Mouse (Mus musculus) adrenal gland, postnatal 4 days (tissue): Measurements from ENCODE around the gene Gm13889. TPM values are rescaled to one million over a fixed set of nuclear protein-coding genes. Genes with fewer than 3 reads are reported as not detected.

Experiments used
- DNase-seq, 2 experiments: peaks; one replicate each; pipeline ENCODE4 v3.0.0; 2021 to 2022; ENCODE audit warnings: low spot score in 2 of 2, mixed read lengths in 2 of 2
- long read RNA-seq, 2 experiments: library from polyadenylated mRNA; stranded (forward); transcript quantifications; one replicate each; pipeline ENCODE4 v2.0.0; 2021
- total RNA-seq, 2 experiments: library from RNA; stranded (reverse); gene quantifications; 2 replicates each; pipeline ENCODE4 v1.2.3; 2021

Gene Gm13889
- 10 to 100 TPM; 26.7 to 28.4 TPM for total RNA-seq
- long read RNA-seq, experiment 1, transcript Gm13889-201 (1 exons, 1,386 nt), result major isoform, 25 of 25 reads
- long read RNA-seq, experiment 1, partial matches to known transcripts, result 0 of 25 reads
- long read RNA-seq, experiment 1, other reads (novel, unspliced or antisense), result 0 of 25 reads
- long read RNA-seq, experiment 2, transcript Gm13889-201 (1 exons, 1,386 nt), result major isoform, 35 of 35 reads
- long read RNA-seq, experiment 2, partial matches to known transcripts, result 0 of 35 reads
- long read RNA-seq, experiment 2, other reads (novel, unspliced or antisense), result 0 of 35 reads

GRCm38 (mm10) chr2:93956908-93957784, at the start of gene Gm13889:
Gene Gm13889 (minus strand): TSS chr2:93957201.
- peak; percentile 52 to 56 for DNase-seq

GRCm38 (mm10) chr2:94002331-94002730, 45.3 kb upstream of the Gm13889 start:
- DNase-seq, result peak; percentile 67 to 78

DNA sequence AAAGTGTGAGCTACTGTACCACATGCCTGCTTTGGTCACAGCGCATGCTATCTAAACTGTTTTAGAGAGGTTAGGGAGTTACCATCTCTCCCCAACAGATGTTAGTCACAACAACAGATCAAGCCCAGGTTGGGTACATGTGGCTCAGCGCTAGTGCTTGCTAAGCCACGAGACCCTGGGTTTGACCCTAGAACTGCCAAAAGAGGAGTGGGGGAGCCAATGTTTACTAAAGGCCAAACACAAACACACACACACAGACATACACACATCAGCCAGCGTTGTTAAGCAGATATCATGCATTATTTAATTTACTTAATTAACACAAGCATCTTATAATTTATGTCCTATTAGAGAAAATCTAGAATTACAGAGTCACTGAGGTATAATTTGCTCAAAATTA, 44.9 kb upstream of the Gm13889 start:
- no peak for DNase-seq

GRCm38 (mm10) chr2:94001411-94001810, 44.4 kb upstream of the Gm13889 start:
- DNase-seq, result no peak

DNA sequence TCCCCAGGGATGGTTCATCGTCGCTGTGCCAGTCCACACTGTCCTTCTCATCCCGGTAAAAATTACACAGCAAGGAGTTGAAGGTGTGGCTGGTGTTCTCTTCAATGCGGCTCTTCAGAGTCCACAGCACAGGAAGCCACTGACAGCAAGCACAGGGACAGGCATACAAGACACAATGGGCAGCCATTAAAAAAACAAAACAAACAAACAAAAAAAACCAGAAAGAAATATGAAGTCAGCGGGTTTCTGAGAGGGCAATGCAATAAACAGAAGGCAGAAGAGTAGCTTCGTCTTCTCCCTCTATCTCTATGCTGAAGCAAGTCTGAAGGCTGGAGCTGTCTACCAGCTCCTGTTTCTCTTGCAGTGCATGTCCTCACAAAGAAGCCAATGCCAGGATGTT, 39.3 kb upstream of the Gm13889 start, which contains the start of gene Gm27027:
Gm27027 (minus strand) TSS at position 101 of the 400 bp plus-strand sequence.
- no peak for DNase-seq

DNA sequence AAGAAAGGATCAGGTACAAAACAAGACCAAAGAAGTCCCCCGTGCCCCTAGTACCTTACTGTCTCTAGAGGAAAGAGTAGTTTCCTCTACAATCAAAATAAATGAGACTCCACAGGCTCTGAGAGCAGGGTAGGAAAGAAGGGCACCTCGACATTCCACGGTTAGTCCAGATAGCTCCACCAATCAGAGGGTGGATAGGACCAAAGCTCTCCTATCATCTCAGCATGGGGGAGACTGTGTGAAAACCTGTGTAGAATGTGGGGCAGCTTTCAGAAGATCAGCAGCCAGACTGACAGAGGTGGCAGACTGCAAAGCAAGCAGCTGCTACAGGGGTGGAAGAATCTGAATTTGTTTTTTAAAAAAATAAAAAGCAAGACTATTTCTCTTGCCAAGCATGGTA, 35.8 kb upstream of the Gm13889 start:
- DNase-seq, result no peak

GRCm38 (mm10) chr2:93992259-93992658, 35.3 kb upstream of the Gm13889 start:
- no peak for DNase-seq

GRCm38 (mm10) chr2:93991336-93991735, 34.3 kb upstream of the Gm13889 start:
- DNase-seq, result no peak

- no peak for DNase-seq
Measured at GRCm38 (mm10) chr2:93988440-93988839, 31.4 kb upstream of the Gm13889 start.

- no peak for DNase-seq
Measured at GRCm38 (mm10) chr2:93982457-93983235, 25.6 kb upstream of the Gm13889 start.

DNA sequence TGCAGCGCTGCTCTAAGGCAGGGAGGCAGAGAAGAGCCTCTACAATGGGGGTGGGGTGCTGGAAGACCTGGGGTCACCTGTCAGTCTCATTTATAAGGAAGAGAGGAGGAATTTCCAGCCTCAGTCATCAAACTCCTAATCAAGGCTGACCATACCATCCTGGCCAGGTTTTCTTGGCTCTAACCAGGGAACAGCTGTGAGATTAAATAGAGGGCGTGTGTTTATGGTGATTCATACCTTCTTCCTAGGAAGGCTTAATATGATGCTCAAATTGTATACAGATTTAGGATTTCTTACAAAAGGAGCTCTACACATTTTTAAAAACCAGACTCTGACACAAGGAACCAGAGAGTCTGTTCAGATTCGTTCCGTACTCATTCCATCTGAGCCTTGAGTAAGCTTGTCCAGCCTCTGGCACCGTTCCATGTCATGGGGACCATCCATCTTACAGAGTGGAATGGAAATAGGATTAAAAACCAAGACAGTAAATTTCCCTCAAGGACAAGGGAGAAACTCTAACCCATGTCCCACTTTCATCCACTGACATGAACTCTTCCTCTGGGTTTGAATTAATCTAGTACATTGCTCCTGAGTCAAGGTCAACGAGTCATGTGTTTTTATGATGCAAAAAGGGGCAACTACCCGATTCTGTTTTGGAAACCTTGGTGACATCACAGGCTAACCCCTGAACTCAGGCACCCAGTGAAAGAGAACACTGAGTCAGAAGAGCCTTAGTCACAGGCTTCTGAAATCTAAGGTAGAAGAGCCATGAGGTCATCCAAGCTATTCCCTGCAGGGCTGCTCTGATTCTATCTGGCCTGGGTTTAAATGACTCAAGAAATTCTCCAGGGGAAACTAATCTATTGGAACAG, 22.5 kb upstream of the Gm13889 start:
- no peak for DNase-seq

- peak in 1 of 2 experiments; percentile 26 for DNase-seq
Measured at GRCm38 (mm10) chr2:93976436-93977252, 19.6 kb upstream of the Gm13889 start.

DNA sequence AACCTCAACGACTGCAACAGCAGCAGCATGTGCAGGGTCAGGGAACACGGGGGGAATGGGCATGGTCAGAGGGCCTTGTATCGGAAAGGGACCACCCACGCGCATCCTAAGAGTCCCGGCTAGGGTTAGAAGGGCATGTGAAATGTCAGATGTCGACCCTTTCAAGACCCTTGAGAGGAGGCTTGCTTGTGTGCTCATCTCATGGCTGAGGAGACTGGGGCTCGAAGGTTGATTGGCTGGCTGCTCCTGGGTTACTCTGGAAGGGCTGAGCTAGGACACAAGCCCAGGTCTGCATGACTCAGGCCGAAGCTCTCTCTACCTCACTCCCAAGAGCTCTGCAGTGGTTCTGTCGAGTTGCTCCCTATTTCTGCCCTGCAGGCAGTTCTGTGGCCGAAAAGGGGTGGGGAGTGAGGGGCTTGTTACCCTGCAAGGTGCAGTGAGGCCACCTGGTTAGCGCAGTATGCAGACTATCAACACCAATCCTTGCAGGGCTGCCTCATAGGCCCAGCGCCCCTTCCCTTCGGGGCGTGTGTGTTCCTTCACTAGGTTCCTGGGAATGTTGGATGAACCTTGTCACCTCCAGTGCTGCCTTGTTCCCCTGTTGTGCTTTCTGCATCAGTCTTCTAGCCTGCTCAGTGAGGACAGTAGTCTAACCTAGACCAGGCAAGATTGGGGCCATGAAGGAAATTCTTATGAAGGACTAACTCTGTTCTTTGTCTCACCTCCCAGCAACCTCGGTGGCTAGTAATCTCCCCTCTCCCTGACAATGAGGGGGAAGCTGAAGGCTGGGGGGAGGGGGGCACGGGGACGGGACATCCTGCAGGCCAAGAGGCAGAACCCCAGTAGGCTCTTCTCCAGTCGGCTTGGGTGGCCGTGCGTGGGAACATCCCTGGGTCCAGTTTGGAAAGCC, 18.8 kb upstream of the Gm13889 start:
- no peak for DNase-seq

- no peak for DNase-seq
Measured at GRCm38 (mm10) chr2:93975041-93975440, 18.0 kb upstream of the Gm13889 start.

DNA sequence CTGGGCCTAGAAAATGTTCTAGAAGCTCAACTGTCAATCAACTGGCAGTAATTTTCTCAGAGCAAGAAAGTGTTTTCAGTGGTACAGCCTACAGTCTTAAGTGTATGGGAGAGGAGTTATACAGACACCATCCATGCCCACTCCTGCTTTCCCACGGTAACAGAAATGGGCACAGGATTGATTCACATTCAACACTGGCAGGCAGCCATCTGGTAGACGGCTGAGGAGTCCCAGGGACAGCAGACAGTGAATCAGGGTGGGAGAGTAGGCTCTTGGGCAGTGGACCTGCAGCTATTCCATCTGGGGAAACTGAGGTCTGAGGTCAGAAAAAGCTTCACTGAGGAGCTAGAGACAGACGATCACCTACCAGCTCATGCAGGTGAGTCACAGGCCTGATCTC, 14.6 kb upstream of the Gm13889 start:
- no peak for DNase-seq

GRCm38 (mm10) chr2:93964494-93965160, 7.6 kb upstream of the Gm13889 start:
- DNase-seq, result no peak

GRCm38 (mm10) chr2:93963802-93964201, 6.8 kb upstream of the Gm13889 start:
- no peak for DNase-seq

DNA sequence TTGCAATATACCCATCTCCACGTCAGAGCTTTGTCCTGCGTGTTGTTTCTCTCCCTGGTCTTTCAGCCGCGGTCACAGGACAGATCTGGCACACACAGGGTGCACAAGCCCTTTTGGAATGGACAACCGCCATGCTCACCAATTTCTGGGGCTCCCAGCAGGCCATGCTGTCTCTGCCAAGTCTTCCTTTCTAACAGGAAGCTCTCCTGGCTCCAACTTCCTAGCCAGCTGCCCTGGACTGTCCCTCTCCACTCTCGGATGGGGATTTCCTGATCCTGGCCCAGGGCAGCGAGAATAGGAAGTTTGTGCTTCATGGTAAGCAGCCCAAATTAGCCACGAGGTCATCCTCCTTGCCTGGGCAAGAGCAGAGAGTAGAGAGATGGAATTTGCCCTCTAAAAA, 4.7 kb upstream of the Gm13889 start:
- no peak for DNase-seq
